Mouse (Mus musculus) limb, embryonic 12.5 days (tissue): ENCODE data around the gene Arpp21. TPM values are rescaled to one million over a fixed set of nuclear protein-coding genes. Genes with fewer than 3 reads are reported as not detected.

ENCODE experiments used
- ATAC-seq: fragments of 200-750 bp; cut with Nextera tagmentation; 2 replicates; pipeline ENCODE4 v1.8.0; 2017; ENCODE audit warnings: low read depth, moderate TSS enrichment; ENCODE audit not compliant: insufficient number of reproducible peaks, insufficient read depth, low FRiP score, low TSS enrichment
- H3K27ac ChIP-seq: fragments of 300-500 bp; sonication (generic); 2 replicates; pipeline ENCODE4 v1.5.1; 2016; ENCODE audit warnings: mild to moderate bottlenecking, moderate library complexity
- H3K27me3 ChIP-seq: fragments of 300-500 bp; sonication (generic); 2 replicates; pipeline ENCODE4 v1.6.1; 2016; ENCODE audit warnings: mild to moderate bottlenecking, moderate library complexity
- H3K36me3 ChIP-seq: fragments of 300-500 bp; sonication (generic); 2 replicates; pipeline ENCODE4 v1.6.1; 2016; ENCODE audit warnings: mild to moderate bottlenecking, moderate library complexity
- H3K4me1 ChIP-seq: fragments of 300-500 bp; sonication (generic); replicated peaks from 2 replicates; pipeline ENCODE4 v1.6.1; 2016
- H3K4me2 ChIP-seq: fragments of 300-500 bp; sonication (generic); 2 replicates; pipeline ENCODE4 v1.6.1; 2016; ENCODE audit warnings: mild to moderate bottlenecking, moderate library complexity
- H3K4me3 ChIP-seq: fragments of 300-500 bp; sonication (generic); replicated peaks from 2 replicates; pipeline ENCODE4 v1.5.1; 2016; ENCODE audit warnings: mild to moderate bottlenecking
- H3K9ac ChIP-seq: fragments of 300-500 bp; sonication (generic); replicated peaks from 2 replicates; pipeline ENCODE4 v1.6.1; 2016; ENCODE audit warnings: mild to moderate bottlenecking, moderate library complexity
- H3K9me3 ChIP-seq: fragments of 300-500 bp; sonication (generic); 2 replicates; pipeline ENCODE4 v1.6.1; 2016; ENCODE audit warnings: mild to moderate bottlenecking, moderate library complexity
- WGBS: fragments of 180-500 bp; shearing (Covaris S2); methylation state at CpG from one replicate; pipeline ENCODE4 v1.1.7; 2016; 5-methylcytosine and 5-hydroxymethylcytosine counted together
- polyA plus RNA-seq: library from polyadenylated mRNA; unstranded; fragments of >200 nt; fragmentation: Nextera tagmentation; extraction: Ambion mirVana; gene quantifications from 2 replicates; pipeline ENCODE4 v1.2.1, GENCODE M21; 2016

Arpp21 gene
- polyA plus RNA-seq, 1 experiment from 2014 or later: 11.9 TPM

- Histone ChIP-seq H3K4me2 (no peak overlapping the region), H3K9ac (no peak overlapping the region), H3K36me3 (no peaks in the 10 kb centered on the region), H3K4me1 (no peaks in the 10 kb centered on the region), H3K27ac (no peak overlapping the region), H3K4me3 (no peak overlapping the region), H3K27me3 (peaks cover 20% of the 10 kb centered on the region), H3K9me3 (no peaks in the 10 kb centered on the region)
- no peak for ATAC-seq
- 77% methylated on average over 3 of the region's 3 CpGs for WGBS
Observed at GRCm38 (mm10) chr9:112228470-112228869, 7.3 kb downstream of the Arpp21 start.

- no peak overlapping the region for H3K4me2 ChIP-seq
- no peak overlapping the region for H3K9ac ChIP-seq
- no peaks in the 10 kb centered on the region for H3K36me3 ChIP-seq
- no peaks in the 10 kb centered on the region for H3K9me3 ChIP-seq
- no peak overlapping the region for H3K4me3 ChIP-seq
- 69% methylated on average over 13 of the region's 13 CpGs for WGBS
- no peaks in the 10 kb centered on the region for H3K4me1 ChIP-seq
- no peak overlapping the region for H3K27ac ChIP-seq
- no peak for ATAC-seq
- peaks cover 8% of the 10 kb centered on the region for H3K27me3 ChIP-seq
Observed at GRCm38 (mm10) chr9:112227174-112227573, 8.6 kb downstream of the Arpp21 start.

GRCm38 (mm10) chr9:112226511-112226910, 9.2 kb downstream of the Arpp21 start:
- Histone ChIP-seq H3K27ac (no peak overlapping the region), H3K27me3 (peaks cover 2% of the 10 kb centered on the region; the same call in 1 of the 2 replicates), H3K4me1 (no peaks in the 10 kb centered on the region), H3K4me2 (no peak overlapping the region), H3K9me3 (no peaks in the 10 kb centered on the region), H3K9ac (no peak overlapping the region), H3K4me3 (no peak overlapping the region), H3K36me3 (no peaks in the 10 kb centered on the region)
- ATAC-seq: no peak
- 68% methylated on average over 1 of the region's 1 CpGs for WGBS

- 80% methylated on average over 2 of the region's 2 CpGs for WGBS
- ATAC-seq: no peak
Observed at GRCm38 (mm10) chr9:112225046-112225445, 10.7 kb downstream of the Arpp21 start.

GRCm38 (mm10) chr9:112219372-112219771, 16.4 kb downstream of the Arpp21 start:
- Histone ChIP-seq H3K9me3 (no peaks in the 10 kb centered on the region), H3K9ac (no peak overlapping the region), H3K4me1 (peaks cover 11% of the 10 kb centered on the region; the same call in 1 of the 2 replicates), H3K4me3 (no peak overlapping the region), H3K4me2 (no peak overlapping the region), H3K27me3 (no peaks in the 10 kb centered on the region), H3K36me3 (no peaks in the 10 kb centered on the region), H3K27ac (no peak overlapping the region)
- 84% methylated on average over 8 of the region's 8 CpGs for WGBS
- ATAC-seq: no peak

More at GRCm38 (mm10) chr9:112225046-112225445, 10.7 kb downstream of the Arpp21 start:
- no peak overlapping the region for H3K27ac ChIP-seq
- H3K4me2 ChIP-seq: no peak overlapping the region
- H3K4me3 ChIP-seq: no peak overlapping the region
- no peaks in the 10 kb centered on the region for H3K27me3 ChIP-seq
- H3K36me3 ChIP-seq: no peaks in the 10 kb centered on the region
- H3K4me1 ChIP-seq: no peaks in the 10 kb centered on the region
- H3K9me3 ChIP-seq: no peaks in the 10 kb centered on the region
- H3K9ac ChIP-seq: no peak overlapping the region

- Histone ChIP-seq H3K4me3 (no peak overlapping the region), H3K9ac (no peak overlapping the region), H3K9me3 (no peaks in the 10 kb centered on the region), H3K4me1 (peaks cover 11% of the 10 kb centered on the region; the same call in 1 of the 2 replicates), H3K4me2 (no peak overlapping the region), H3K27me3 (no peaks in the 10 kb centered on the region), H3K27ac (no peak overlapping the region), H3K36me3 (no peaks in the 10 kb centered on the region)
- ATAC-seq: no peak
- 70% methylated on average over 3 of the region's 3 CpGs for WGBS
Observed at GRCm38 (mm10) chr9:112218237-112218636, 17.5 kb downstream of the Arpp21 start.

GRCm38 (mm10) chr9:112217161-112217560, 18.6 kb downstream of the Arpp21 start:
- peaks cover 11% of the 10 kb centered on the region; the same call in 1 of the 2 replicates for H3K4me1 ChIP-seq
- no peak for ATAC-seq
- H3K9me3 ChIP-seq: no peaks in the 10 kb centered on the region
- no peak overlapping the region for H3K27ac ChIP-seq
- H3K36me3 ChIP-seq: no peaks in the 10 kb centered on the region
- H3K4me3 ChIP-seq: no peak overlapping the region
- no peak overlapping the region for H3K4me2 ChIP-seq
- 77% methylated on average over 4 of the region's 4 CpGs for WGBS
- no peaks in the 10 kb centered on the region for H3K27me3 ChIP-seq
- H3K9ac ChIP-seq: no peak overlapping the region

- Histone ChIP-seq H3K4me2 (no peak overlapping the region; the same call in 1 of the 2 replicates), H3K9ac (no peak overlapping the region), H3K27me3 (no peaks in the 10 kb centered on the region), H3K27ac (no peak overlapping the region), H3K4me1 (peaks cover 11% of the 10 kb centered on the region; the same call in 1 of the 2 replicates), H3K36me3 (no peaks in the 10 kb centered on the region), H3K9me3 (no peaks in the 10 kb centered on the region), H3K4me3 (no peak overlapping the region)
- 25% methylated on average over 10 of the region's 10 CpGs for WGBS
- peak; percentile 56 for ATAC-seq
Observed at GRCm38 (mm10) chr9:112215030-112215806, 20.5 kb downstream of the Arpp21 start.

- H3K27me3 ChIP-seq: no peaks in the 10 kb centered on the region
- H3K27ac ChIP-seq: no peak overlapping the region
- H3K4me1 ChIP-seq: peaks cover 11% of the 10 kb centered on the region; the same call in 1 of the 2 replicates
- H3K4me3 ChIP-seq: no peak overlapping the region
- H3K9ac ChIP-seq: no peak overlapping the region
- ATAC-seq: no peak
- H3K4me2 ChIP-seq: no peak overlapping the region
- H3K36me3 ChIP-seq: no peaks in the 10 kb centered on the region
- no peaks in the 10 kb centered on the region for H3K9me3 ChIP-seq
- 43% methylated on average over 10 of the region's 10 CpGs for WGBS
Observed at GRCm38 (mm10) chr9:112213411-112214255, 22.1 kb downstream of the Arpp21 start.

- no peaks in the 10 kb centered on the region for H3K27me3 ChIP-seq
- H3K4me2 ChIP-seq: no peak overlapping the region
- ATAC-seq: no peak
- no peak overlapping the region for H3K27ac ChIP-seq
- H3K4me3 ChIP-seq: no peak overlapping the region
- H3K36me3 ChIP-seq: no peaks in the 10 kb centered on the region
- no peaks in the 10 kb centered on the region for H3K9me3 ChIP-seq
- H3K4me1 ChIP-seq: peaks cover 6% of the 10 kb centered on the region
- WGBS: 64% methylated on average over 3 of the region's 3 CpGs
- H3K9ac ChIP-seq: no peak overlapping the region
Observed at GRCm38 (mm10) chr9:112209803-112210202, 25.9 kb downstream of the Arpp21 start.

- no peak overlapping the region for H3K4me3 ChIP-seq
- no peak overlapping the region for H3K9ac ChIP-seq
- no peak overlapping the region for H3K27ac ChIP-seq
- whole genome bisulfite sequencing: 25% methylated on average over 4 of the region's 4 CpGs
- H3K4me1 ChIP-seq: peaks cover 5% of the 10 kb centered on the region
- H3K36me3 ChIP-seq: no peaks in the 10 kb centered on the region
- peak; percentile 87 for ATAC-seq
- no peaks in the 10 kb centered on the region for H3K9me3 ChIP-seq
- no peak overlapping the region for H3K4me2 ChIP-seq
- no peaks in the 10 kb centered on the region for H3K27me3 ChIP-seq
Observed at GRCm38 (mm10) chr9:112207767-112208166, 28.0 kb downstream of the Arpp21 start.
